Mouse (Mus musculus): ENCODE data around the gene Mylk.
"Not testable (repeated sequence)": the region's sequence is repeated elsewhere in the genome, so short reads cannot be mapped to it uniquely, and the experiment has no call there.

Gene Mylk

GRCm38 (mm10) chr16:34745065-34745585 lies at the start of gene Mylk:
Mylk (plus strand) TSS chr16:34745210.
- DNase-seq: peak; percentile 91 to 94

GRCm38 (mm10) chr16:34698721-34699120 lies 46.3 kb upstream of the Mylk start:
- not testable (repeated sequence) for DNase-seq

GRCm38 (mm10) chr16:34700165-34700827 lies 44.7 kb upstream of the Mylk start:
- DNase-seq: peak; percentile 81 to 86

GRCm38 (mm10) chr16:34700828-34701216 lies 44.2 kb upstream of the Mylk start:
- DNase-seq: no peak

GRCm38 (mm10) chr16:34706019-34706418 lies 39.0 kb upstream of the Mylk start:
- peak in 1 of 2 experiments; percentile 3 for DNase-seq

GRCm38 (mm10) chr16:34706487-34706946 lies 38.5 kb upstream of the Mylk start:
- peak in 1 of 2 experiments; percentile 9 for DNase-seq

- DNase-seq: no peak
Measured at GRCm38 (mm10) chr16:34711481-34711880, 33.5 kb upstream of the Mylk start.

- DNase-seq: no peak
Measured at GRCm38 (mm10) chr16:34725156-34725555, 19.9 kb upstream of the Mylk start.

- DNase-seq: not testable (repeated sequence)
Measured at GRCm38 (mm10) chr16:34728610-34729009, 16.4 kb upstream of the Mylk start.

- DNase-seq: no peak
Measured at GRCm38 (mm10) chr16:34729371-34729770, 15.6 kb upstream of the Mylk start.

GRCm38 (mm10) chr16:34738656-34739233 lies 6.3 kb upstream of the Mylk start:
- no peak for DNase-seq

GRCm38 (mm10) chr16:34742930-34743329 lies 2.1 kb upstream of the Mylk start:
- no peak for DNase-seq

GRCm38 (mm10) chr16:34748081-34748720 lies 3.2 kb downstream of the Mylk start:
- DNase-seq: no peak

- no peak for DNase-seq
Measured at GRCm38 (mm10) chr16:34749536-34749935, 4.5 kb downstream of the Mylk start.

- no peak for DNase-seq
Measured at GRCm38 (mm10) chr16:34752026-34752425, 7.0 kb downstream of the Mylk start.

- no peak for DNase-seq
Measured at GRCm38 (mm10) chr16:34752977-34753376, 8.0 kb downstream of the Mylk start.

GRCm38 (mm10) chr16:34756991-34757390 lies 12.0 kb downstream of the Mylk start:
- DNase-seq: no peak

GRCm38 (mm10) chr16:34758205-34758604 lies 13.2 kb downstream of the Mylk start:
- no peak for DNase-seq

- no peak for DNase-seq
Measured at GRCm38 (mm10) chr16:34763959-34764591, 19.1 kb downstream of the Mylk start.

- no peak for DNase-seq
Measured at GRCm38 (mm10) chr16:34765666-34766065, 20.7 kb downstream of the Mylk start.

- DNase-seq: no peak
Measured at GRCm38 (mm10) chr16:34766193-34766592, 21.2 kb downstream of the Mylk start.

- no peak for DNase-seq
Measured at GRCm38 (mm10) chr16:34767443-34767842, 22.4 kb downstream of the Mylk start.

- DNase-seq: no peak
Measured at GRCm38 (mm10) chr16:34768436-34768835, 23.4 kb downstream of the Mylk start.

Data from lung, adult 18-20 months (tissue).